Mouse (Mus musculus) forebrain, embryonic 16.5 days (tissue): ENCODE data around the gene Lrrc15. TPM values are rescaled to one million over a fixed set of nuclear protein-coding genes. Genes with fewer than 3 reads are reported as not detected.
A peak's percentile ranks its signal among the peaks of the same experiment; 100 is the strongest.

Experiments
- ATAC-seq: fragments of 200-750 bp; cut with Nextera tagmentation; 2 replicates; pipeline ENCODE4 v1.8.0; 2017; ENCODE audit warnings: mild to moderate bottlenecking, moderate library complexity
- H3K27ac ChIP-seq: fragments of 300-500 bp; sonication (generic); 2 replicates; pipeline ENCODE4 v1.5.1; 2014; ENCODE audit warnings: low read length, control low read depth
- H3K27me3 ChIP-seq: fragments of 300-500 bp; sonication (generic); replicated peaks from 2 replicates; pipeline ENCODE4 v1.6.1; 2014; ENCODE audit warnings: low read length; ENCODE audit not compliant: control insufficient read depth, insufficient read depth
- H3K36me3 ChIP-seq: fragments of 300-500 bp; sonication (generic); 2 replicates; pipeline ENCODE4 v1.6.1; 2014; ENCODE audit not compliant: control insufficient read depth, insufficient read depth
- H3K4me1 ChIP-seq: fragments of 300-500 bp; sonication (generic); replicated peaks from 2 replicates; pipeline ENCODE4 v1.6.1; 2014; ENCODE audit warnings: low read length; ENCODE audit not compliant: control insufficient read depth, insufficient read depth
- H3K4me2 ChIP-seq: fragments of 300-500 bp; sonication (generic); 2 replicates; pipeline ENCODE4 v1.6.1; 2014; ENCODE audit warnings: mild to moderate bottlenecking, low read length, control low read depth
- H3K4me3 ChIP-seq: fragments of 300-500 bp; sonication (generic); replicated peaks from 2 replicates; pipeline ENCODE4 v1.5.1; 2014; ENCODE audit warnings: mild to moderate bottlenecking, low read length, control low read depth
- H3K9ac ChIP-seq: fragments of 300-500 bp; sonication (generic); replicated peaks from 2 replicates; pipeline ENCODE4 v1.6.1; 2014; ENCODE audit warnings: low read depth, low read length, control low read depth
- H3K9me3 ChIP-seq: fragments of 300-500 bp; sonication (generic); 2 replicates; pipeline ENCODE4 v1.6.1; 2016; ENCODE audit warnings: low read length; ENCODE audit not compliant: control insufficient read depth
- WGBS: fragments of 180-500 bp; shearing (Covaris S2); extraction: QIAGEN DNeasy Blood & Tissue Kit; methylation state at CpG from one replicate; pipeline ENCODE4 v1.1.7; 2014; 5-methylcytosine and 5-hydroxymethylcytosine counted together
- polyA plus RNA-seq: library from polyadenylated mRNA; unstranded; fragments of >200 nt; fragmentation: Nextera tagmentation; extraction: Ambion mirVana; gene quantifications from 2 replicates; pipeline ENCODE4 v1.2.1, GENCODE M21; 2015

Lrrc15 gene
- polyA plus RNA-seq, 1 experiment from 2014 or later: 0.22 TPM

DNA sequence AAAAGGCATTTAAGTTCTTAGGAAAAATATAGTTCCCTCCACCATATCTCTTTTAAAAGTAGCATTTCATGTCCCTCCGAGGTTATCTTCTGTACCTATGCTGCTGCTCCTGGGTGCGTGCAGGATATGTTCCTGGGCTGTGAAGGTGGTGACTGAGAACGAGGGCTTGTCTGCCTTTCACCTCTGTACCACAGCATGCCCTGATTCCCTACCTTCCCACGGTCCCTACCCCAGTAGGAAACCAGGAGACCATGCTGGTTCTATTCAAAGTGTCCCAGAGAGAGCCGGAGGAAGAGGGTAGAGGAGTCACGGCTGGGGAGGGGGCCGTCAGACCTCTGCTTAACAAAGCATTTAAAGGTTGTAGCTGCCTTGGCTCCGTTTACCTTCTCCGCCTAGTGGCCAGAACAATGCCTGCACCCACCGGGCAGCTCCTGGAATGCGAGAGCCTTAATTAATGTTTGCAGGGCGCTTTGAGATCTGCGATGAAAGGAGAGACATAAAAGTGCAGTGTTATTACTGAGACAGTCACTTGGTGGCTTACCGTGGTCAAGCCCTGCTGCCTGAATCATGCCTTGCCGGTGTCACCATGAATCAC, 784 bp upstream of the Lrrc15 start:
- Histone ChIP-seq H3K9ac (no peak overlapping the region), H3K27me3 (peaks cover 14% of the 10 kb centered on the region), H3K4me2 (peak overlapping the region; percentile 37), H3K27ac (no peak overlapping the region), H3K36me3 (no peaks in the 10 kb centered on the region), H3K4me3 (peak overlapping the region; percentile 5; the same call in 1 of the 2 replicates), H3K4me1 (peaks cover 13% of the 10 kb centered on the region), H3K9me3 (no peaks in the 10 kb centered on the region)
- ATAC-seq: peak; percentile 64
- WGBS: 1% methylated on average over 15 of the region's 15 CpGs

- peaks cover 14% of the 10 kb centered on the region for H3K27me3 ChIP-seq
- WGBS: 7% methylated on average over 4 of the region's 4 CpGs
- no peaks in the 10 kb centered on the region for H3K9me3 ChIP-seq
- H3K36me3 ChIP-seq: no peaks in the 10 kb centered on the region
- H3K27ac ChIP-seq: no peak overlapping the region
- no peak overlapping the region for H3K9ac ChIP-seq
- no peak for ATAC-seq
- H3K4me2 ChIP-seq: no peak overlapping the region
- peaks cover 13% of the 10 kb centered on the region for H3K4me1 ChIP-seq
- no peak overlapping the region for H3K4me3 ChIP-seq
Observed at GRCm38 (mm10) chr16:30280676-30281297, 2.3 kb downstream of the Lrrc15 start.

DNA sequence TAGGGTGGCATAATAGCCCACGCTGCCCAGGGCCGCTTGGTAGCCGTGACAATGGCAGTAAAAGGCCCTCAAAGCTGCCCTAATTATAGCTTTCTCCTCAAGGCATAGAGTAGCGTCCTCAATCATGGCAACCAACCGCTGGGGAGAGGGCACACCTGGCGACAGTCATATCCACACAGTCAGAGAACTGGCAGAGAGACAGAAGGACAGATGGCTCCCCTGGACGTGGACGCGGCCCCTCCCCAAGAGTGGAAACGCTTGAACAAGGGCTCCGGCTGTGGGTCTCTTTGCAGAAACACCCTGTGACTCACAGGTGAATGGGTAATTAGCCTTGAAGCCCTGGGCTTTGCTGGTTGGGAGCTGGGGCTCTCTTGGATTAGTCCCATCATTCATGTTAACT, 4.7 kb downstream of the Lrrc15 start:
- Histone ChIP-seq H3K36me3 (no peaks in the 10 kb centered on the region), H3K4me1 (peaks cover 6% of the 10 kb centered on the region), H3K4me2 (no peak overlapping the region), H3K9me3 (no peaks in the 10 kb centered on the region), H3K27me3 (peaks cover 9% of the 10 kb centered on the region), H3K9ac (no peak overlapping the region), H3K27ac (no peak overlapping the region), H3K4me3 (no peak overlapping the region)
- WGBS: 60% methylated on average over 11 of the region's 11 CpGs
- no peak for ATAC-seq

DNA sequence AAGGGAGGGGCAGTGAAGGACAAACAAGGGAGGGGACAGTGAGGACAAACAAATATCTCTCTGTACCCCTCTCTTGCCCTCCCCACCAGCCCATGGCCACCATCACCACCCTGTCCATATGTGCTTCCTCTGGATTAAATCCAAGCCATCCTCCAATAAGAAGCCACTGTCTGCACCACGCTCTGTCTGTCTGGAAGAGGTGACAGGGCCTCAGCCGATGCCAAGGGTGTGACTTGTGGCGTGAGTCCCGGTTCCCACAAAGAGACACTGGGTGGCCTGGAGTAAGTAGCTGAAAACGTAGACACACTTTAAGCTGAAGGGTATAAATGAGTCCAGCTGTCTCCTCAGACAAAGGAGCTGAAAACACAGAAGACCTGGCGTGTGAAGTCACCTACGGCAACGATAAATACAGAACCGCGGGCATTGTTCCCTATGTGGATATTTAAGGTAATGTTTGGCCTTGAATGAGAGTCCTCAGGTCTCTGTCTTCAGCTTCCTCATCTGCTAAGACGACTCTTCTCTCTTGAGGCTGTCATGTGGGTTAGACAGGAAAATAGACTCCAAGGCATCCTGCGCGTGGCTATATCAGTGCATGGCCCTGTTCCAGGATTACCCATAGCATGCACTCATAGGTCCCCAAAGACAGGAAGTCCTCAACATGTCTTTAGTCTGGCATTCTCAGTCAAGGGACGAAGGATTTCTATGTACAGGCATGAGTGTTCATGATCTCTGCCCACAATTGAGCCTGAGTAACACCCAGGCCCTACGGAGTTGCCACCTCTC, 7.3 kb downstream of the Lrrc15 start:
- 63% methylated on average over 15 of the region's 15 CpGs for WGBS
- Histone ChIP-seq H3K9ac (no peak overlapping the region), H3K4me1 (peaks cover 7% of the 10 kb centered on the region), H3K4me2 (no peak overlapping the region), H3K36me3 (no peaks in the 10 kb centered on the region), H3K27ac (no peak overlapping the region), H3K27me3 (no peaks in the 10 kb centered on the region), H3K4me3 (no peak overlapping the region), H3K9me3 (no peaks in the 10 kb centered on the region)
- ATAC-seq: no peak

DNA sequence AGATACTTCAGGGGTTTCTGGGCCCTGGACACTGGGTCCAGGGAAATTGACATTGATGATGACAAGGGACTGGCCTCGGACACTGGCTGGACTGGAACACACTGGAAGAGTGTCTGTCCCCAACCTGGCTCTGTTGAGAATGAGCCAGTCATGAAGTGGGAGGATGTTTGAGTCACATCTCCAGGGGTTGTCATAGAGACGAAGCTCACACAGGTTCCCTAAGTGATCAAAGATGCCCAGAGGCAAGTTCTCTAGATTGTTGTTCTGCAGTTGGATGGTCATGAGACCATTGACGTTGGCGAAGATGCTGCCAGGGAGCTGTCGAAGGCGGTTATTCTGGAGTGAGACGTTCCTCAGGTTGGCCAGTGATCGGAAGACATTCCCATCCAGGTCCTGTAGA, 10.0 kb downstream of the Lrrc15 start:
- H3K4me1 ChIP-seq: peaks cover 7% of the 10 kb centered on the region
- H3K4me2 ChIP-seq: no peak overlapping the region
- H3K9ac ChIP-seq: no peak overlapping the region
- H3K36me3 ChIP-seq: no peaks in the 10 kb centered on the region
- H3K27me3 ChIP-seq: no peaks in the 10 kb centered on the region
- 96% methylated on average over 8 of the region's 8 CpGs for WGBS
- H3K27ac ChIP-seq: no peak overlapping the region
- H3K9me3 ChIP-seq: no peaks in the 10 kb centered on the region
- ATAC-seq: no peak
- no peak overlapping the region for H3K4me3 ChIP-seq

DNA sequence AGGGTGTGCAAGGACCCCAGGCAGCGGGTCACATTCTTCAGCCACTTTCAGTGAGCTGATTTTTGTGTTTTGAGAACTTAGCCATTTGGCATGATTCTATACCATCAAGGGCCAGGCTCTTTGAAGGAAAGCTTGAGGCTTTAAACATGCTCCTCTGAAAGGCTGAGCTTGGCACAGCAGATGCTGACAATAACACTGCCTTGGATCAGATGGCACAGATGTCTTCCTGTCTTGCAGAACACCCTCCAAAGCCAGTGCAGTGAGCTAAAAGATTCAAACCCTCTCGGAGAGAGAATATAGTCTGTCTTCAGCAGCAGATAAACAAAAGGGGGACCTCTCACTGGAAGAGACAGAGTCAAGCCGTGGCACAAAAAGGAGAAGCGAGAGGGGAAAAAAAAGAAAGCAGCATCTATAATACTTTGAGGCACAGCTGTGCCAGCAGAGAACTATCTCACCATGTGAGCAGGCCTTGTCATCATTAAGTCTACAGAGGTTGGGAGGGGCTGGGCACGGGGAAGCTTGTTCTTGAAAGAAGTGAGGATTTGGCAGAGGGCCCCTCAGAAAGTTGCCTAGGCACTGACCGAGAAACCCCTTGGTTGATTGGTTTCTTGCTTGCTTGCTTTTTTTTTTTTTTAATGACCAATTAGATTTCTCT, 11.0 kb downstream of the Lrrc15 start:
- H3K4me3 ChIP-seq: no peak overlapping the region
- H3K27ac ChIP-seq: no peak overlapping the region
- no peaks in the 10 kb centered on the region for H3K27me3 ChIP-seq
- ATAC-seq: 0 out of 2 replicates have a peak, but pooled peaks have one; percentile 31
- H3K4me2 ChIP-seq: no peak overlapping the region
- no peak overlapping the region for H3K9ac ChIP-seq
- 26% methylated on average over 6 of the region's 6 CpGs for WGBS
- H3K9me3 ChIP-seq: no peaks in the 10 kb centered on the region
- no peaks in the 10 kb centered on the region for H3K36me3 ChIP-seq
- peaks cover 7% of the 10 kb centered on the region for H3K4me1 ChIP-seq

DNA sequence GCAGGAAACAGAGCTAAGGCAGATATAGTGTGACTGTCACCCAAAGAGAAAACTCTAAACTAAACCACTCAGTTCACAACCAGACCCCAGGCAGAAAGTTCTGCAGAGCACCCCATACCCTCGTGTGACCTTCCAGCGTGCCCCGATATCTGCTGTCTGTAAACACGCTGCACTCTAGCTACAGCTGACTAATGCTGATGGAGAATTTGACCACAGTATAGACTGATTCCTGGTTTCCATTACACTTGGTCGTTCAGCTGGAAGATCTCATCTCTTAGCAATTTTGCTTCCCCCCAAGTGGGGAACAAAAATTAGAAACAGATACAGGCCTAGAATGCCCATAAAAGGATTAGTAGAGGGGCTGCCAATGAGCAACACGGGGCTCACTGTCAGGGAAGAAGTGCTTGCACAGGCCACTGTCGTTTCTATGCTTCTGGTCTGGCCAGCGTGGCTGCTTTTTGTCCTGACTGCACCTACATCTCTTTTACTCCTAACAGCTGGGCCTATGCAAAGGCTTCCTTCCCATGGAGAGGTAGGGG, 11.8 kb downstream of the Lrrc15 start:
- no peak overlapping the region for H3K4me3 ChIP-seq
- ATAC-seq: no peak
- no peaks in the 10 kb centered on the region for H3K9me3 ChIP-seq
- no peaks in the 10 kb centered on the region for H3K27me3 ChIP-seq
- H3K9ac ChIP-seq: no peak overlapping the region
- no peaks in the 10 kb centered on the region for H3K36me3 ChIP-seq
- no peak overlapping the region for H3K27ac ChIP-seq
- H3K4me2 ChIP-seq: no peak overlapping the region
- 63% methylated on average over 8 of the region's 8 CpGs for WGBS
- peaks cover 7% of the 10 kb centered on the region for H3K4me1 ChIP-seq

- no peaks in the 10 kb centered on the region for H3K36me3 ChIP-seq
- WGBS: 83% methylated on average over 5 of the region's 5 CpGs
- peaks cover 7% of the 10 kb centered on the region for H3K4me1 ChIP-seq
Observed at GRCm38 (mm10) chr16:30267359-30267758, 15.7 kb downstream of the Lrrc15 start, which contains the start of gene Cpn2. Gene Cpn2, minus strand, starts transcription at chr16:30267499.

GRCm38 (mm10) chr16:30266561-30266960, 16.5 kb downstream of the Lrrc15 start:
- H3K27me3 ChIP-seq: no peaks in the 10 kb centered on the region
- WGBS: 86% methylated on average over 5 of the region's 5 CpGs
- H3K4me3 ChIP-seq: no peak overlapping the region
- no peak for ATAC-seq
- H3K9ac ChIP-seq: no peak overlapping the region
- no peak overlapping the region for H3K27ac ChIP-seq
- H3K36me3 ChIP-seq: no peaks in the 10 kb centered on the region
- H3K4me2 ChIP-seq: no peak overlapping the region
- H3K4me1 ChIP-seq: peaks cover under 1% of the 10 kb centered on the region
- no peaks in the 10 kb centered on the region for H3K9me3 ChIP-seq

More at GRCm38 (mm10) chr16:30267359-30267758, 15.7 kb downstream of the Lrrc15 start, which contains the start of gene Cpn2:
- H3K9ac ChIP-seq: no peak within 1 kb of the TSS
- no peaks in the 10 kb centered on the region for H3K9me3 ChIP-seq
- no peak within 1 kb of the TSS for H3K4me3 ChIP-seq
- H3K27ac ChIP-seq: no peak within 1 kb of the TSS
- H3K4me2 ChIP-seq: no peak within 1 kb of the TSS
- H3K27me3 ChIP-seq: no peaks in the 10 kb centered on the region
- ATAC-seq: no peak
